Mouse (Mus musculus): ENCODE measurements around the gene Zp3. TPM values are rescaled to one million over a fixed set of nuclear protein-coding genes. Genes with fewer than 3 reads are reported as not detected.

The Zp3 gene
- polyA plus RNA-seq (2014; fragmentation: Illumina TruSeq; extraction: RNeasy Lipid Tissue Mini Kit (QIAGEN cat#74804); ENCODE audit: low read depth, low replicate concordance): not detected

GRCm38 (mm10) chr5:135979904-135980303 is at the start of gene Zp3:
TSS of gene Zp3 (plus strand) at chr5:135980099.

GRCm38 (mm10) chr5:135934481-135935175 is 45.3 kb upstream of the Zp3 start, which contains the start of gene Ywhag:
TSS of gene Ywhag (minus strand) at chr5:135934616.

DNA sequence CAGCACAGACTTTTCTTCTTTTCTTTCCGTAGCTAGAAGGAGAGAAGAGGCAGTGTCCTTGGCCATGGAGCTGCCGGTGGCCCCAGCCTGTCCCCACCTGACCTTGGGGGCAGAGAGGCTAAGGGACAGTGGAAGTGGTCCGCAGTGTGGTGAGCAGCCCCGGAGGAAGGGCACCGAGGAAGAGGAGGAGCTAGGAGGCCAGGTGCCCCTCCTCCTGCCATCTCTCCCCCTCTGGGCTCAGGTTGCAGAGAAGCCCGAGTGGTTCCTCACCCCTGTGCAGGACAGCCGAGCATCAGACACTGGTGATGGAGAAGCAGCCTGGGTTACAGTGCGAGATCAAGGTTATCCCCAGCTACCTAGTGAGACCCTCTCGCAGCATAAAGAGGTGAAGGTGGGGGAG is 5.5 kb upstream of the Zp3 start, which contains the start of gene Ssc4d:
Gene Ssc4d (minus strand): TSS at position 167 of the 400 bp plus-strand sequence.

GRCm38 (mm10) chr5:135994725-135995687 is 15.1 kb downstream of the Zp3 start, which contains the start of gene Dtx2:
TSS of gene Dtx2 (plus strand) at chr5:135994800.

Other genes starting within 250 kb of the Zp3 start
- 12.1 TPM for gene Tmem120a, start 235.7 kb upstream of the Zp3 start, polyA plus RNA-seq (2014; fragmentation: Illumina TruSeq; extraction: RNeasy Lipid Tissue Mini Kit (QIAGEN cat#74804); ENCODE audit: low read depth, low replicate concordance)
- not detected for gene Styxl1, start 201.7 kb upstream of the Zp3 start, polyA plus RNA-seq (2014; fragmentation: Illumina TruSeq; extraction: RNeasy Lipid Tissue Mini Kit (QIAGEN cat#74804); ENCODE audit: low read depth, low replicate concordance)
- gene Mdh2, start 201.6 kb upstream of the Zp3 start, polyA plus RNA-seq (2014; fragmentation: Illumina TruSeq; extraction: RNeasy Lipid Tissue Mini Kit (QIAGEN cat#74804); ENCODE audit: low read depth, low replicate concordance): 39.5 TPM
- gene Srrm3, start 173.2 kb upstream of the Zp3 start, polyA plus RNA-seq (2014; fragmentation: Illumina TruSeq; extraction: RNeasy Lipid Tissue Mini Kit (QIAGEN cat#74804); ENCODE audit: low read depth, low replicate concordance): not detected
- 0.95 TPM for gene Hspb1, start 92.2 kb upstream of the Zp3 start, polyA plus RNA-seq (2014; fragmentation: Illumina TruSeq; extraction: RNeasy Lipid Tissue Mini Kit (QIAGEN cat#74804); ENCODE audit: low read depth, low replicate concordance)
- gene Ywhag, start 45.5 kb upstream of the Zp3 start, polyA plus RNA-seq (2014; fragmentation: Illumina TruSeq; extraction: RNeasy Lipid Tissue Mini Kit (QIAGEN cat#74804); ENCODE audit: low read depth, low replicate concordance): 48.4 TPM
- gene Ssc4d, start 5.6 kb upstream of the Zp3 start, polyA plus RNA-seq (2014; fragmentation: Illumina TruSeq; extraction: RNeasy Lipid Tissue Mini Kit (QIAGEN cat#74804); ENCODE audit: low read depth, low replicate concordance): 1.4 TPM
- gene Dtx2, start 14.7 kb downstream of the Zp3 start, polyA plus RNA-seq (2014; fragmentation: Illumina TruSeq; extraction: RNeasy Lipid Tissue Mini Kit (QIAGEN cat#74804); ENCODE audit: low read depth, low replicate concordance): 0.32 TPM
- 0.40 TPM for gene Upk3b, start 58.4 kb downstream of the Zp3 start, polyA plus RNA-seq (2014; fragmentation: Illumina TruSeq; extraction: RNeasy Lipid Tissue Mini Kit (QIAGEN cat#74804); ENCODE audit: low read depth, low replicate concordance)
- gene Upk3bl, start 74.4 kb downstream of the Zp3 start, polyA plus RNA-seq (2014; fragmentation: Illumina TruSeq; extraction: RNeasy Lipid Tissue Mini Kit (QIAGEN cat#74804); ENCODE audit: low read depth, low replicate concordance): not detected
- 0.48 TPM for gene Rasa4, start 103.8 kb downstream of the Zp3 start, polyA plus RNA-seq (2014; fragmentation: Illumina TruSeq; extraction: RNeasy Lipid Tissue Mini Kit (QIAGEN cat#74804); ENCODE audit: low read depth, low replicate concordance)
- 6.9 TPM for gene Polr2j, start 136.5 kb downstream of the Zp3 start, polyA plus RNA-seq (2014; fragmentation: Illumina TruSeq; extraction: RNeasy Lipid Tissue Mini Kit (QIAGEN cat#74804); ENCODE audit: low read depth, low replicate concordance)
- 0.56 TPM for gene Lrwd1, start 156.0 kb downstream of the Zp3 start, polyA plus RNA-seq (2014; fragmentation: Illumina TruSeq; extraction: RNeasy Lipid Tissue Mini Kit (QIAGEN cat#74804); ENCODE audit: low read depth, low replicate concordance)
- gene Alkbh4, start 156.0 kb downstream of the Zp3 start, polyA plus RNA-seq (2014; fragmentation: Illumina TruSeq; extraction: RNeasy Lipid Tissue Mini Kit (QIAGEN cat#74804); ENCODE audit: low read depth, low replicate concordance): 0.37 TPM
- gene Orai2, start 190.6 kb downstream of the Zp3 start, polyA plus RNA-seq (2014; fragmentation: Illumina TruSeq; extraction: RNeasy Lipid Tissue Mini Kit (QIAGEN cat#74804); ENCODE audit: low read depth, low replicate concordance): 0.24 TPM
- 9.5 TPM for gene Prkrip1, start 218.9 kb downstream of the Zp3 start, polyA plus RNA-seq (2014; fragmentation: Illumina TruSeq; extraction: RNeasy Lipid Tissue Mini Kit (QIAGEN cat#74804); ENCODE audit: low read depth, low replicate concordance)

All from liver, adult 10 weeks (tissue).